Mouse (Mus musculus) heart, embryonic 16.5 days (tissue): ENCODE measurements at regions not wholly inside any gene's neighbourhood (a gene's known extent, or its start where the extent isn't known, plus 50 kb on each side); places are given as distances from the start of the nearest gene placed in this dataset.
"Not testable (repeated sequence)": the region's sequence is repeated elsewhere in the genome, so short reads cannot be mapped to it uniquely, and the experiment has no call there.

ENCODE experiments used
- ATAC-seq: fragments of 200-750 bp; cut with Nextera tagmentation; replicated peaks from 2 replicates; pipeline ENCODE4 v1.8.0; 2017; ENCODE audit warnings: moderate number of reproducible peaks; ENCODE audit not compliant: insufficient read depth, low FRiP score; ENCODE audit errors: extremely low read depth
- H3K27ac ChIP-seq: fragments of 300-500 bp; sonication (generic); 2 replicates; pipeline ENCODE4 v1.5.1; 2014; ENCODE audit warnings: mild to moderate bottlenecking, low read length, control low read depth, moderate library complexity
- H3K27me3 ChIP-seq: fragments of 300-500 bp; sonication (generic); 2 replicates; pipeline ENCODE4 v1.6.1; 2014; ENCODE audit warnings: low read length, mixed read lengths; ENCODE audit not compliant: control insufficient read depth, insufficient read depth
- H3K36me3 ChIP-seq: fragments of 300-500 bp; sonication (generic); 2 replicates; pipeline ENCODE4 v1.6.1; 2014; ENCODE audit not compliant: control insufficient read depth, insufficient read depth
- H3K4me1 ChIP-seq: fragments of 300-500 bp; sonication (generic); 2 replicates; pipeline ENCODE4 v1.6.1; 2014; ENCODE audit warnings: low read length, mixed read lengths; ENCODE audit not compliant: control insufficient read depth, insufficient read depth
- H3K4me2 ChIP-seq: fragments of 300-500 bp; sonication (generic); 2 replicates; pipeline ENCODE4 v1.6.1; 2014; ENCODE audit warnings: low read depth, mild to moderate bottlenecking, control low read depth, low read length
- H3K4me3 ChIP-seq: fragments of 300-500 bp; sonication (generic); 2 replicates; pipeline ENCODE4 v1.5.1; 2014; ENCODE audit warnings: mild to moderate bottlenecking, control low read depth, low read length
- H3K9ac ChIP-seq: fragments of 300-500 bp; sonication (generic); 2 replicates; pipeline ENCODE4 v1.6.1; 2014; ENCODE audit warnings: low read length, control low read depth
- H3K9me3 ChIP-seq: fragments of 300-500 bp; sonication (generic); replicated peaks from 2 replicates; pipeline ENCODE4 v1.6.1; 2016; ENCODE audit warnings: low read length; ENCODE audit not compliant: control insufficient read depth
- WGBS: fragments of 180-500 bp; shearing (Covaris S2); extraction: QIAGEN DNeasy Blood & Tissue Kit; methylation state at CpG from one replicate; pipeline ENCODE4 v1.1.7; 2014; 5-methylcytosine and 5-hydroxymethylcytosine counted together

DNA sequence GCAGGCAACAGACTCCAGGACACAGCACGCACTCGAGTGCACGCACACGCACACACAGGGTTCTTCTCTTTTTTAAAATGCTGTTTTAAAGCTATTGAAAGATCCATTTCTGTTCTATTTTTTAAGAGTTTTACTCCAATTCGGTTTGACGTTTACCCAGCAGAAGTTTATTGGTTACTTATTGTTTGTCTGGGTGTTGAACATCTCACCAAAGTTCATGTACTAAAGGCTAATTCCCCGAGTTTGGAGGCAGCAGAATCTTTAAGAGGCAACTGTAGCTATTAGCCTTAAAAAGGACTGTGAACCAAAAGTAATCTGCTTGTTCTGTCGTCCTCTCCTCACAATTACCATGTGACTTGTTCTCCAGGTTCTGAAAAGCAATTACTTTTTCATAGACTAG, 263.0 kb upstream of the Nfia start:
- Histone ChIP-seq H3K36me3 (no peaks in the 10 kb centered on the region), H3K9me3 (no peaks in the 10 kb centered on the region), H3K4me1 (no peaks in the 10 kb centered on the region), H3K9ac (no peak overlapping the region), H3K27me3 (no peaks in the 10 kb centered on the region), H3K4me3 (no peak overlapping the region), H3K27ac (no peak overlapping the region), H3K4me2 (no peak overlapping the region)
- no peak for ATAC-seq
- 84% methylated on average over 8 of the region's 8 CpGs for WGBS

DNA sequence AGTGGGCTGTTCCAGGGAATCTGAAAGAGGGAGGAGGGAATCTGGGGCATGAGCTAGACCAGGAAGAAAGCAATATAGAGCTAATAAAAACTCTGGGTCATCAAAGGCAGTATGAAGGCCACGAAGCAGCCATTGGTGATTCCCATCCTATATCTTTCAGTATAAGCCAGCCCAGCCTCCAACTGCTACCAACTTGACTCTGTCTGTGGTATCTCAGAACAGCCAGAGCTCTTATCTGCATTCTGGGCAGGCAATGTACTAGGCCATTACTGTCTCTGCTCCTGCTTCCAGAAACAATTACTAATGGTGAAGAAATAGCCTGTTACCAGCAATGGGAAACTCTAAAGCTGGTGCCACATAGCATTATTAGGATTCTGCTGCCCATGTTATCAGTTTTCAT, 266.8 kb upstream of the Nfia start:
- no peaks in the 10 kb centered on the region for H3K4me1 ChIP-seq
- H3K4me3 ChIP-seq = no peak overlapping the region
- no peak overlapping the region for H3K4me2 ChIP-seq
- no peak for ATAC-seq
- no peaks in the 10 kb centered on the region for H3K27me3 ChIP-seq
- WGBS = 55% methylated on average over 1 of the region's 1 CpGs
- H3K9me3 ChIP-seq = no peaks in the 10 kb centered on the region
- no peak overlapping the region for H3K9ac ChIP-seq
- H3K36me3 ChIP-seq = no peaks in the 10 kb centered on the region
- no peak overlapping the region for H3K27ac ChIP-seq

- H3K9ac ChIP-seq = no peak overlapping the region
- no peaks in the 10 kb centered on the region for H3K27me3 ChIP-seq
- H3K4me3 ChIP-seq = no peak overlapping the region
- no peak overlapping the region for H3K4me2 ChIP-seq
- peaks cover 3% of the 10 kb centered on the region for H3K4me1 ChIP-seq
- no peaks in the 10 kb centered on the region for H3K36me3 ChIP-seq
- H3K27ac ChIP-seq = no peak overlapping the region
- H3K9me3 ChIP-seq = no peaks in the 10 kb centered on the region
- WGBS = 44% methylated on average over 2 of the region's 2 CpGs
- ATAC-seq = no peak
Measured at GRCm38 (mm10) chr4:97491248-97491804, 281.2 kb upstream of the Nfia start.

- Histone ChIP-seq H3K27ac (no peak overlapping the region), H3K9ac (no peak overlapping the region), H3K9me3 (no peaks in the 10 kb centered on the region), H3K4me1 (peaks cover 6% of the 10 kb centered on the region), H3K4me2 (peak overlapping the region; percentile 37), H3K36me3 (no peaks in the 10 kb centered on the region), H3K4me3 (no peak overlapping the region), H3K27me3 (no peaks in the 10 kb centered on the region)
- no peak; the same call in 1 of the 2 replicates for ATAC-seq
- WGBS = 26% methylated on average over 10 of the region's 10 CpGs
Measured at GRCm38 (mm10) chr4:97486354-97486753, 286.2 kb upstream of the Nfia start.

- 80% methylated on average over 3 of the region's 3 CpGs for WGBS
- Histone ChIP-seq H3K27ac (no peak overlapping the region), H3K4me3 (no peak overlapping the region), H3K4me2 (no peak overlapping the region), H3K36me3 (no peaks in the 10 kb centered on the region), H3K27me3 (no peaks in the 10 kb centered on the region), H3K4me1 (peaks cover 6% of the 10 kb centered on the region), H3K9ac (no peak overlapping the region), H3K9me3 (no peaks in the 10 kb centered on the region)
- no peak for ATAC-seq
Measured at GRCm38 (mm10) chr4:97485225-97485624, 287.3 kb upstream of the Nfia start.

DNA sequence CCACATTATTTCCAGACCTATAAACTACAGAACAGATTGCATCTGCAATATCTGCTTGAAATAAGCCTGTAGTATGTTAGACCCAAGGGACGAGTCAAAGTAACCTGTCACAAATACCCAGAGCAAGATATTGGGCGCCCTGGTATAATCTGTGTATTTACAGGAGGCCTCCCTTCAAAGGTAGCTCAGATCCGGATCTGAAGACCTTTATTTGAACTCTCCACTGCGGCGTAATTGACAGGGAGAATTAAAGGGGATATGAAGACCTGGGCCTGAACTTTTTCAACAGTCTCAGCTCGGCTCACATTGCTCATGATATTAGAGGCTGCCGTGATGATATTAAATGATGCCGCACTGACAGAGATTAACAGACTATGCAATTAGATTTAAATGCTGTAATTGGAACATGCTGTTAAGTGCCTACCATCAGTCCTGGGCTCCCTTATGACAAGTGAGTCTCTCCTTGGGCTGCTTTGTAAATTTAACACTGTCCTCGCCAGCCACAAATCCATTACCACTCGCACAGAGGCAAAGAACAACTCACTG, 289.8 kb upstream of the Nfia start:
- Histone ChIP-seq H3K4me1 (peaks cover 6% of the 10 kb centered on the region), H3K9me3 (no peaks in the 10 kb centered on the region), H3K27me3 (no peaks in the 10 kb centered on the region), H3K4me3 (no peak overlapping the region), H3K36me3 (no peaks in the 10 kb centered on the region), H3K9ac (no peak overlapping the region), H3K27ac (no peak overlapping the region), H3K4me2 (no peak overlapping the region)
- WGBS = 68% methylated on average over 10 of the region's 10 CpGs
- ATAC-seq = no peak

GRCm38 (mm10) chr4:97481836-97482235, 290.7 kb upstream of the Nfia start:
- Histone ChIP-seq H3K27me3 (no peaks in the 10 kb centered on the region), H3K4me1 (peaks cover 8% of the 10 kb centered on the region), H3K4me3 (no peak overlapping the region), H3K36me3 (no peaks in the 10 kb centered on the region), H3K27ac (no peak overlapping the region), H3K9me3 (no peaks in the 10 kb centered on the region), H3K4me2 (no peak overlapping the region), H3K9ac (no peak overlapping the region)
- no peak for ATAC-seq
- WGBS = 80% methylated on average over 3 of the region's 3 CpGs

GRCm38 (mm10) chr4:97476571-97477190, 293.7 kb upstream of the Gm10192 start:
- H3K4me1 ChIP-seq = peaks cover 2% of the 10 kb centered on the region; the same call in 1 of the 2 replicates
- H3K36me3 ChIP-seq = no peaks in the 10 kb centered on the region
- peak overlapping the region; percentile 2; the same call in 1 of the 2 replicates for H3K27ac ChIP-seq
- no peak overlapping the region for H3K4me2 ChIP-seq
- peak; percentile 92 for ATAC-seq
- no peak overlapping the region for H3K4me3 ChIP-seq
- 13% methylated on average over 3 of the region's 3 CpGs for WGBS
- H3K9ac ChIP-seq = no peak overlapping the region
- no peaks in the 10 kb centered on the region for H3K27me3 ChIP-seq
- H3K9me3 ChIP-seq = no peaks in the 10 kb centered on the region

GRCm38 (mm10) chr4:97473492-97473891, 290.5 kb upstream of the Gm10192 start:
- not testable (repeated sequence) for H3K4me1 ChIP-seq, H3K4me2 ChIP-seq, H3K9me3 ChIP-seq, ATAC-seq, H3K9ac ChIP-seq, H3K36me3 ChIP-seq, H3K27me3 ChIP-seq, H3K4me3 ChIP-seq, H3K27ac ChIP-seq
- WGBS = 90% methylated on average over 8 of the region's 8 CpGs
